Mouse (Mus musculus) T-helper 2 cell (primary cell): Measurements from ENCODE around the gene Cuedc1.

Source experiments
- in situ Hi-C: fragments of 300-600 bp; cut with MboI, MseI; formaldehyde crosslinking; loops from one replicate; pipeline ENCODE4 v1.15.1; 2025; ENCODE audit warnings: high pct_unique_total_duplicates

Gene Cuedc1

DNA sequence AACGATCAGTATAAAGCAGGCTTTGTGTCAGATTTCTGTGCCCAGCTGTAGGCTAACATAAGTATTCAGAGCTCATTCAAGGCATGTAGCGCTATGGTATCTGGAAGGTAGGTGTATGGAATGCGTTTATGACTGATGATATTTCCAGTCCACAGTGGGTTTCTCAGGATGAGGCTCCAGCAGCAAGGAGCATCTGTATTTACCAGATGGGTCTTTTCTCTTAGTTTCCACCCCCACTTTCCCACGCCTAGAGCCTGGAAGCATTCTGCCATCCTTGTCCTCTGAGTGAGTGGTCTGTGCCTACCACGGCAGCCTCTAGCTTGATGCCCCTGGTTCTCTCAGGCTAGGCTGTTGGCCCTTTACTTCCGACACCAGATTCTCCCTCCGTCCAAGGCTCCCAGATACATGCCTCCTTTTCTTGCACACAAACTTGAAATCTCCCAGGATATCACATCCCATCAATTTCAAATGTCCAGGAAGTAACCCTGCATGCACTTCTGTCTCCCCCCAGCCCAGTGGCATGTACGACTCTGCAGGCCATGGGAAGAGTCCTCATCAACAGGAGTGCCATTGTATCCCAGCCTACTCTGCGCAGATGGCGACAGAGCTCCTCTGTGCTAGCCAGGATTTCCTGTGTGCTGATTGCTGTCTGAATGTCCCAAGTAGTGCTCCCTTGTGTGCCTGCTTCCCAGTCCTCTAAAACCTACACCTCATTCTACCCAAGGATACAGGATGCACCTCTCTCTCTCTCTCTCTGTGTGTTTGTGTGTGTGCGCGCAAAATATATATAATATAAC is 48.6 kb downstream of the Cuedc1 start:
- in situ Hi-C loops, result no loop called here

DNA sequence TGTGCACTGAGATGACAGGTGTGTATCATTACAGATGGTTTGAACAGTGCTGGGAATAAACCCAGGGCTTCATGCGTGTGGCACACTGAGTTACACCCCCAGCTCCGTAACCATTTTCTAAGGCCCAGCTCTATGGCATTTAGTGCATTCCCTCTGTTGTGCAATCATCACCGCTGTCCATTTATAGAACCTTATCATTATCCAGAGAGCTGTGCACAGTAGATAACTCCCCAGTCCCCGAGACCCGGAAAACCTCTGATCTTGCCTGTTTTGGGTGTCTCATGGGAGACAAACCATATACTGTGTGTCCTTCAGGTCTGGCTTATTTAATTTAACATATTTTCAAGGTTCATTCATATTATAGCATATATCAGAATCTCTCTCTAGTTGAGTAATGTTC is 49.5 kb downstream of the Cuedc1 start:
- in situ Hi-C loops, result no loop called here

DNA sequence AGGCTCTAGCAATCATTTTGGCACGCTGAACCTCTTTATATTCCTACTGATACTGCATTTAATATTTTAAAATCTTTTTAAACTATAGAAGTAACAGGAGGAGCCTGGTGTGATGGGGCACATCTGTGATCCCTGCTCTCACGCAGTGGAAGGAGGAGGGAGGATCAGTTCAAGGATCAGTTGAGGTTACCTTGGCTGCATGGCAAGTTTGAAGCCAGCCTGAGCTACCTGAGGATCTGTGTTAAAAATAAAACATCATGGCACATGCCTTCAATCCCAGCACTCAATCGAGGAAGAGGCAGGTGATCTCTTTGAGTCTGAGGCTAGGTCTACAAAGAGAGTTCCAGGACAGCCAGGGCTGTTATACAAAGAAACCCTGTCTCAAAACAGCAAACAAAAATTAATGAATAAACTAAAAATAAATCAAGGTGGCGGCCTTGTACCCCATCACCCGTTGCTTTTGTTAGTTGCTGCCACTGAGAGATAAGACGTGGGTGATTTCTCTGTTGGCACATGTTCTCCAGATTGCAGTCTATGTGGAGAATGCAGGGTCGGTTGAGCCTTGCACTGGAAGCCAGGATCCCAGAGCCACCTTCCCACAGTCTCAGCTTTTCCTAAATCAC is 50.3 kb downstream of the Cuedc1 start:
- in situ Hi-C loops, result no loop called here

DNA sequence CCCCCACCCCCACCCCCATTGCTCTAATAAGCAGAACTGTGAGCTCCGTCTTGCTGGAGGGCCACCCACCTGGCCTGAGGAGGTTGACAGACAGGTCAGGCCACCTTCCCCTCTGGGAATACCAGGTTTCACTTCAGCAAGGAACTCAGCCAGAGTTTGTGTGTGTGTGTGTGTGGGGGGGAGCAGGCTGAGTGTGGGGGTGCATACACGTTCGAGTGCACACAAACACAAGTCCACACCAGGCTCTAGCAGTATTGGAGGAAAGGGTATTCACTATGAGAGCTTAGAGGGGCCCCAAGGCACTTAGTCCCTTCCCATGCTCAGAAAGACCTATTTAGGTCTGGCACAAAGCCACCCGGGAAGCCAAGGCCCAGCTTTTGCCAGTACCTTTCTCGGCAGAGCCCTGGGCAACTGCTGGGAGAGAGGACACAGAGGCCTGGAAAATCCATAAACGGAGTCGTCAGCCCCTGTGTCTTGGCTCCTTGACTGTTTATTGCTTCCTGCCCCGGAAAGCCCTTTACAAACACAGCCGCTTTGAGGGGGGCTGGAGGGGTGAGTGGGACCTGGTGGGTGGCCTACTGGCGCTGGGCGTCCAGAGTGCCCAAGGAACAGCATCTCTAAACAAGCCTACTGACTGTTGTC is 50.9 kb downstream of the Cuedc1 start:
- in situ Hi-C loops, result no loop called here

DNA sequence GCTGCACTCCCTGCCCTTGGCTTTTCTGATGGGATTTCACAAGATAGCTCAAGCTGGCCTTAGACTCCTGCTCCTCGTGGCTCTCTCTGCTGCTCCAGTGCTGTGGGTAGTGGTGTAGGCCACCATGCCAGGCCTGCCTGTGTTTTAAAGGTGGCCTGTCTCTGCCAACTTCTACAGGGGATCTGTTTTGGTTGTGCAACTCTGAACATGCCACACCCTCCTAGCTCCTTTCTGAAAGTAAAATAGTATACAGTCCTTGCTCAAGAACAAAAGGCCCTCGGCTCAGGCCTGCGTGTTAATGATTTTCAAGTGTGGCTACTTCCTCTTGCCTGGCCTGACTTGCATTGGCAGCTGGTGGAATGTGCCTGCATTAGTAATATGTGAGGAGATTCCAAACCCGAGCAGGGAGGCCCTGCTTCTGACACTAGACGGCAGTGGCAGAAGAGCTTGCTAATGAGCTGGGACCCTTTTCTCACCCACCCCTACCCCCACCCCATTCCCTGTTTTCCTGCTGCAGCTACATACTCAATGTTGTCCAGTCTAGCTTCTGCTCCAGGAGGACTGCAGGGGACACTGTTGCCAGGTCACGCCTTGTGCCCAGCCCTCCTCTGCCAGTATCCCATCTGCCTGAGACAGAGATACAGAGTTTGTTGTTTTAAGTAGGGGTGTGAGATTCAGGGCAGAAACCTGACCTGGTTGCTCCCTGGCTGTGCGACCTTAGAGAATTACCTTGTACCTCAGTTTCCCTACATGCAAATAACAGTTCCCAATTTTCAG is 53.7 kb downstream of the Cuedc1 start:
- in situ Hi-C loops, result no loop called here

DNA sequence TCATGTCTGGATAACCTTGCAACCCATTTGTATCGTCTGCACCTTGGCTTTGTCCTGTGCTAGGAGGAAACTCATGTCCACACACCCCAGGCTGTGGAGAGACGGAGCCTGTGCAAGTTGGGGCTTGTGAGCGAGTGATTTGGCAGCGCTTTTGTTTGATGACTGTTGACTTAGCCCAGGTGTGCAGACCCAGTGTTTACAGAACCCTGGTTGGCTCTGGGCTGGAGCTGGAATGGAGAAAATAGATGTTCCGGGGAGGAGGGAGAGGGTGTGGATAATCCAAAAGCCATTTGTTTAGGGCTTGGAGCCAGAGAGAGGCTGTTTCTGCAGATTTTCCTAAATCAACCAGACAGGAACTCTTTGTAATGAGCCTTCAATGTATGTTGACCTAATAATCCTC is 56.0 kb downstream of the Cuedc1 start:
- in situ Hi-C loops, result no loop called here

DNA sequence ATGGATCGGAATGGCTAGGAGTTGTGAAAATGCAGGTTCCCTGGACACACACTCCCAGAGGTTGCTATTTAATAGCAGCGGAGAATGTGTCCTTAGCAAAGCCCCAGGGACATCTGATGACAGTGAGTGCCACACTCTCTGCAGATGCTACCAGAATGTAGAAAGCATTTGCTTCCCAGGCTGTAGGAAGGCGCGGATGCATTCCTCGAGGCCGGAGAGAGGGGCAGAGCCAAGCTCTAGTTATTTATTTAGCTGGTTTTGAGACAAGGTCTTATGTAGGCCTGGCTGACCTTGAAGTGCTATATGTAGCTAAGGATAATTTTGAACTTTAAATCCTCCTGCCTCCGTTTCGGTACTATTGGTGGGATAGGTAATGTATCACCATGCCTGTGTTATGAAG is 56.6 kb downstream of the Cuedc1 start:
- in situ Hi-C loops, result no loop called here

DNA sequence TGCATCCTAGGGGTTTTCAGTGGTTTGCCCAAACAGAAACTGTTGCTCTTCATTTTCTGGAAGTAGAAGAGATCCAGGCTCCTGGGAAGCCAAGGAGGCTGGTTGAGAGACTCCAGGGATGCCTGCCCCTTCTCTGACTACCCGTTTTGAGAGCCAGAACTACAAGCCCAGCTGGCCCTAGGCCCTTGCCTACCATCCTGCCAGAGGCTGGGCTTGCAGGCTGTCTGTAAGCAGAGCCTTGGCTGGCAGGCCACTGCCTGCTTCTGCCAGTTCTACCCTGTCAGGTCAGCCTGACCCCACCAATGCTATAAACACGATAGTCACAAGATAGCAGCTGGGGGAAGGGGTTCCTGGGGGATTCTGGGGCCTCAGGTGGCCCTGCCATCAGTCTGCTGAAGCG is 57.6 kb downstream of the Cuedc1 start:
- in situ Hi-C loops, result no loop called here

DNA sequence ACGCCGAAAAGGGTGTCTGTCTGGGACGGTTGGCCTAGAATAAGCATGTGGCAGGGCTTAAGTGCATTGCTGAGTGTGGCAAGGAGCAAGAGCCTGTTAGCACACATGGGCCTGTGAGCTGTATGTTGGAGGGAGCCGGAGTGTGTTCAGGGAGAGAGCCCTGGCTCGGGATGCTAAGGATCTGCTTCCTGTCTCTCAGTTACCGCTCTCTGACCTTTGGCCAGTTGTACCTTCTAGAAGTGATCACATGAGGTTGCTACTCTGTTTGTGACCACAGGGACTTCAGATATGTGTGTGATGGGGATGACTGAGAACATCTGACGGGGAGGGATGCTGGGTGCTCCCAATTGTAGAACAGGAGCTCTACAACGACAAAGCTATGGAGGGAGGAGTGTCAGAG is 58.1 kb downstream of the Cuedc1 start:
- in situ Hi-C loops, result no loop called here

DNA sequence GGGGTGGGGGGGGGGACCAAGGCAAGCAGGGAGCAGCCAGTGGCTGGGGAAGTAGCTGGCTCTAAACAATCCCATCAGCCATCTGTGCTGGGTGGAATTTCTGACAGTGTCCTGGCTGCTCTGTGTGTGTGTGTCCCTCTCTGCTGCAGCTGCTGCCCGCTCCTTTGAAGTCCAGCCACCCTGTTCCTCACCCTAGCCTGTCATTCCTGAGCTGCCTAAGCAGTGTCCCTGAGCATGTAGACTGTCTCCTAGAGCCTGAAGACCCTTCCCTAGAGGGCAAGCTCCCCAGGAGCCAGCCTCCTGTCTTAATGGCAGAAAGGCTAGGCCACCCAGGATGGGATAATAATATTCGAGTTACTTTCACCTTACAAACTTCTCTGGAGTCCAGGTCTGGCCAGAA is 58.5 kb downstream of the Cuedc1 start:
- in situ Hi-C loops, result no loop called here

DNA sequence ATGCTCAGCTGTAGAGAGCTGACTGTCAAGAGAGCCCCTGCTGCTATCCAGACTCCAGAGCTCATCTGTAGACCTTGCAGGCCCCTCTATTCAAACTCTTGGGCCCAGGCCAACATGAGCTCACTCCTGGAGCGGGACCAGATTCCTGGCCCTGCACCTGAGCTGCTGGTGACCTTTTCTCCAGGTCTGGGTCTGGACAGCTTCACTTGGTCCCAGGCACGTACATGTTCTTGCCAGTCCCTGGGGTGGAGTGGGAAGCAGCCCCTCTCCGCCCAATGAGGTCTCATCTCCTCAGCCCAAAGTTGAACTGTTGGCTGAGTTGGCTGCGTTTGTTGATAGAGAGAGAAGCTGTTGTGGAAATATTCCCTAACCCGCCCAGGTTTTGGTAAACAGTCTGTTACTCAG is 61.0 kb downstream of the Cuedc1 start:
- in situ Hi-C loops, result no loop called here

DNA sequence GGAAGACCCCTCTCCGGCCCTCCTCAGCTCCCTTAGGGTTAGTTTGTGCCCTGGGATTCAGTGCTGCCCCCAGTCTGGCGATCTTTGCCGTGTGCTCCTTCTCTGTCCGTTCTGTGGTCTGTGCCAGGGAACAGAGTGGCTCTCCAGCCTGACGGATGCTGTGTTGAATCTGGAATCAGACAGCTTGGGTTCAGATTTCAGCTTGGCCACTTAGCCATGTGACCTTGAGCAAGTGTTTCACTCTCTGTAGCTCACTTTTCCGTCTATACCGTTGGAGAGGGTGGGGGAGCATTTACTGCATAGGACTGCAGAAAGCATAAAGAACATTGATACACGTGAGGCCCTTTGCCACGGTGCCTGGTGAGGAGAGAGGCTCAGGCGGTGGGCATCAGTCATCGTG is 61.5 kb downstream of the Cuedc1 start:
- in situ Hi-C loops, result no loop called here

DNA sequence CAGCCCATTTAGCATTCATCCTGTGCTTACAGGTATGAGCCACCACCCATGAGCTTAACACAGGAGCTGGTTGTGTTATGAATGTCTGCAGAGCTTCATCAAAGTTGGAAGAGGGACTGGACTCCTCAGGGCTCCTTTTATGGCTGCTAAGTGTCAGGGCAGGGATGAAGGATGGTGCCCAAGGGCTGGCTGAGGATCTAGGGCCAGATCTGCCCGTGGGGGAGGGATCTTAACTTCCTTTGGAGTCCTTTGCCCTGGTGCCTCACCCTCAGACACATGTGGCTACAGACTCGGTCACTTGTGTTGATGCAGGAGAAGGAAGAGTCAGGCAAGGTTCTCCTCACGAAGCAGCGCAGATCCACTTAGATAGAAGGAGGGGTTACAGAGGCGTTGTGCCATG is 62.5 kb downstream of the Cuedc1 start:
- in situ Hi-C loops, result no loop called here

DNA sequence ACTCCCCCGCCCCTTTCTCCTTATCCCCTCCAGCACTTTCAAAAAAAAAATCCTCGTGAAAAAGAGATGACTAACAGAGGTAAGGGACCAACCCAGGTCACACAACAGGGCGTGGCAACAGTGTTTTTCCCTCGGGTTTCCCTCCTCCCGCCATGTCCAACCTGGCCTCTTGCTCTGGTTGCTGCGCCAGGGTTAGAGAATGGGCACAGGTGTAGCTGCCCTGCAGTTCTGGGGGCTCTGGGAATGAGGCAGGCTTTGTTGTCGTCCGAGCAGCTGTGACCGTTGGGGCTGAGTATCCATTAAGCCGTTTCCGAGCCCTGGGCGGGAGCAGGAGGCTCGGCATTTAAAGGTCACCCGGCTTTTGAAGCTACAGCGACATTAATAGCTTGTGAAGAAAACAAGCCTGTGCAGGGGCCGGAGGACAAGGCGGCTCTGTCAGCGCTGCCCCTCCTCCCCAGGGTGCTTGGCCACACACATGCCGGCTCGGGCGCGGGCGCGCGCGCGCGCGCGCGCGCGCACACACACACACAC is 63.3 kb downstream of the Cuedc1 start:
- in situ Hi-C loops, result no loop called here

DNA sequence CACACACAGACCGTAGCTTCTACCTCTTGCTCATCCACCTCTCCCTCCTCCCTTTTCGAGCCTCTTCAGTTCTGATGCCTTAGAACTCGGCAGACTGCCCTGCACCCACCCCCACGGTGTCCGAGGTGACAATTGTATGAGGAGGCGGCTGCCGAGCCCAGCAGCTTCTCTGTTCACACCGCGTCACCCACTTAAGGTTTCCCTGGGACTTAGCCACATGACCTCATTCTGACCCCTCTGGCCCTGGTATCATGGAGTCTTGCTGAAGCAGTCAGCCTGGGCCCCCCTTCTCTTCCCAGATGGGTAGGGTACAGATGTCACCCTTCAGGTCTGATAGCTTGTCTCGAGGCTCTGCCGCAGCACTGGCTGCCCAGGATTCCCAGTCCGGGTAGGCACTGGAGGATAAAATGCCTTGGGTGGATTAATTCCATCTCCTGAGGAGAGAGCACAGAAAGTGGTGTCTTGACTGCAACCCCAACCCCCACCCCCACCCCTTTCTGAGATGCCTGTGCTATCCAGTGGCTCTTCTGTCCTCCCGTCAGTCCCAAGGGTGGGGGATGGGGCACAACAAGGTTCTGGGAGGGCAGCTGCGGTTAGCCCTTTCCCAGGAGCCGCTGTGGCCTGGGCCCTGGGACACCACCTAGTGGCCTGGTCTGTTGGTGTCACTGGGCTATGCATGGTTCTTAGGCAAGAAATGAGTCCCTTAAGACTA is 63.9 kb downstream of the Cuedc1 start:
- in situ Hi-C loops, result no loop called here

DNA sequence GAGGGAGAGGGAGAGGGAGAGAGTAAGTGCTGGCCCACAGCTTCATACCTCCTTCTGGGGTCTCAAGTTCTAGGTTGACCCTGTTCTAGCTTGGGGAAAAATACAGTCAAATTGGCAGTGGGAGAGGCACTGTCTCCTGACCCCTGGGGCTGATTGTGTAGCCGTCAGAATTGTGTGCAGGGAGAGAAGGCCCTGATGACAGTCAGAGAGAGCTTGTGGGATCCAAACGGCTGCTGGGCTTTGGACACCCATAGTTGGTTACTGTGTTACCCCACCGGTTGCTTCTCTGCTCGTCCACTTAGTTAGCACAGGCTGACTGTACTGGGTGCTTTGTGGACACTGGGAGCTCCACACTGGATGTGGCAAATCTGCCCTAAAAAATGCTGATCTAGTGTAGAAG is 64.9 kb downstream of the Cuedc1 start:
- in situ Hi-C loops, result no loop called here

DNA sequence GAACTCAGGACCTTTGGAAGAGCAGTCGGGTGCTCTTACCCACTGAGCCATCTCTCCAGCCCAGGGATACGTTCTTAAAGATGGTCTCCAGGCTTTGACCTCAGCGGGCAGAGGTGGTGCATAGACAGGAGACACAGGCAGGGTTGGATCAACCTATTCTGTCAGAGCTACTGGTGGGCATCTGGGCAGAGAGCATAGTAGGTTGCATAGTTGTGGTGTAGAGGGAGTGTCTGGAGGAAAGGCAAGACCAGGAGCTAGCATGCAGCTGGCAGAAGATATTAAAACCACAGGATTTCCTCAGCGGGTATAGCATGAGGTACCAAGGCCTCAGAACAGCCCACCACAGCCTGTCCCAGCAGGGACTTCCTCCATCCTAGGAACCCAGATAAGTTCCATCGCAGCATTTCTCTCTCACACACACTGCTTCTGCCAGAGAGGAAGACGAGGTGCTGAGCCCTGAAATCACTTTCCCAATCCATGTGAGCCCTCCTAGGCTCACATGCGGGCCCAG is 66.4 kb downstream of the Cuedc1 start:
- in situ Hi-C loops, result no loop called here

DNA sequence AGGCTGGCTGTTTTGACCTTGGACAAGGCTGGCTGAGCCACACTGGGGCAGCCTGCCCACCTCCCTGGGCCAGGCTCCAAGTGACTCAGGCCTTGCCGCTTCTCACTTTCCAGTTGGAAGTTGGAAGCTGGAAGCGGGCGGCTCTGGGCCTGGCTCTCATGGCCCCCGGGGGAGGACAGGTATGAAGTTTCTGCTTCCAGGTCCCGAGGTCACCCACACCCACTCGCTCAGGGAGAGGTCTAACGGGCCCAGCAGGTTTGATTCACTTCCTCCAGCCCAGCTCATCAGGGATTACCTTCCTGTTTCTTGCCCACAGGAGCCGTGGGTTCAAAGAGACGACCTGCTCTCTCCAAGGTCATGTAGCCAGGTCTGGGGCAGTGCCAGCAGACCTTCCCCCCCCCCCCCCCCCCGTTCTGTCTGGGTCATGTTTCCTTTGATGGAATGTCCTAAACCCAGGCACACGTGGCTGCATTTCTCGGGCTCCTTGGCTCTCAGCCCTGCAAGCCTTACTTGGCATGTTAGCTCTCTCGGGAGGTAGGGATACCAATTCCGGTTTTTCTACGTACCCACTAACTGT is 67.0 kb downstream of the Cuedc1 start:
- in situ Hi-C loops, result no loop called here

DNA sequence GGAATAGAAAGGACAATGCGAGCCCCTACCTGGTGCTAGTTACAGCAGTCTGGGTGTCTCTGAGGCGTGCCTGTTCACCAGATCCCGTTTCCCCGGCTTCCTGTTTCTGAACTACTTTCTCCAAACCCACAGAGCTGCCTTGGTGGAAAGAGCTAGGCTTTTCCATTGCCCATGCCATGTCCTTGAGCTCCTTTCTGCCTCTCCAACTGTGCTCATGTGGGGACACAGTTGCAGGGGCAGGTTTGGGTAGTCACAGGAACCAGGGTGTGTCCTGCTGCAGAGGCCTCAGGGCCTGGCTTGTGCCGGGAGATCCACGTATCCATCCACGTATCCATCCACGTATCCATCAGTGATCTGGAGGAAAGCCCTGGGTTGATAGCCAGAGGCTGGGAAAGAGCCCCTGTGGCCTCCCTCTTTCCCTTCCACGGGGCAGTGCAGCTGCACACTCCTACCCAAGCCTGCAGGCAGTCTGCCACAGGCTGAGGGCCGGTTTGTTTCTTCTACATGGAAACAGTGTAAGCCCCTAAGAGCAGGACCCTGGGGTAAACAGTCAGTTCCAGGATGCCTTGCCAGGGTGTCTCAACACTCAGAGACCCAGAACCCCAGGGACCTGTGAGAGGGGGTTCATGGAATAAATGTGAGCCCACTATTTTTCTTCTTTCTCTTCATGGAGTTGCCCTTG is 68.0 kb downstream of the Cuedc1 start:
- in situ Hi-C loops, result no loop called here

DNA sequence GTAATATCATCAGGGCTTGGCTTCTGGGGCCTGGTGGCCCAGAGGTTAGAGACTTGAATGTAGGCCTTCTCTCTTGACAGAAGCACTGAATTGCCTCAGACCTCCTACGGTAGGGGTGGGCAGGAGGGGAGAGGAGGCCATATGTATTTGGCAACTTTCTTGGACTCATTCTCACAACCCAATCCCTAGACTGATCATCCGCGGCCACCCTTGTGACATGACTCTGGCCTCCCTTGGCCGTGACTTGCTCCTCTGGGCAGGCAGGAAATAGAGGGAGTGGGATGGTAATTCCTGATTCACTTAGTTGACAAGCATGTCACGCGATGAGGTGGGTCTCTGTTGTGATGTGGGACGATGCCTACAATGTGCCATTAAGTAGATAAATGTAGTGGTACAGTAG is 68.6 kb downstream of the Cuedc1 start:
- in situ Hi-C loops, result no loop called here
